Mouse (Mus musculus) bone marrow macrophage, adult 2 months (primary cell): ENCODE measurements around the gene Fam168a.

Experiments used
- CTCF ChIP-seq: IDR thresholded peaks from 2 replicates; pipeline ENCODE4 v1.5.1; 2012; ENCODE audit warnings: low read depth, mild to moderate bottlenecking, low read length, moderate library complexity
- POLR2A ChIP-seq: IDR thresholded peaks from 2 replicates; pipeline ENCODE4 v1.6.1; 2012; ENCODE audit warnings: mild to moderate bottlenecking, low read depth, low read length, borderline replicate concordance

GRCm38 (mm10) chr7:100683241-100683640, 23.2 kb upstream of the Fam168a start:
- no peak for TF ChIP-seq CTCF
- no peak for TF ChIP-seq POLR2A
